Mouse (Mus musculus): ENCODE data around the gene Gm7951. TPM values are rescaled to one million over a fixed set of nuclear protein-coding genes. Genes with fewer than 3 reads are reported as not detected.

Gm7951 gene
- polyA plus RNA-seq (2012; fragmentation: generic; extraction: Trizol) = not detected

GRCm38 (mm10) chr14:42117269-42117668, at the start of gene Gm7951:
Gene Gm7951 (minus strand): TSS chr14:42117369.

GRCm38 (mm10) chr14:42162522-42162921, 45.4 kb upstream of the Gm7951 start, which contains the start of gene Gm17027:
Gene Gm17027 (minus strand): TSS chr14:42162622.

Other genes starting within 250 kb of the Gm7951 start
- not detected for gene Gm7980, start 210.1 kb downstream of the Gm7951 start, polyA plus RNA-seq (2012; fragmentation: generic; extraction: Trizol)
- not detected for gene 1700049E17Rik1, start 192.4 kb downstream of the Gm7951 start, polyA plus RNA-seq (2012; fragmentation: generic; extraction: Trizol)
- not detected for gene 1700024B05Rik, start 173.4 kb downstream of the Gm7951 start, polyA plus RNA-seq (2012; fragmentation: generic; extraction: Trizol)
- not detected for gene Gm6401, start 149.4 kb downstream of the Gm7951 start, polyA plus RNA-seq (2012; fragmentation: generic; extraction: Trizol)
- gene Gm3543, start 134.0 kb downstream of the Gm7951 start, polyA plus RNA-seq (2012; fragmentation: generic; extraction: Trizol) = not detected
- not detected for gene Gm17027, start 45.3 kb upstream of the Gm7951 start, polyA plus RNA-seq (2012; fragmentation: generic; extraction: Trizol)
- gene Gm3573, start 73.4 kb upstream of the Gm7951 start, polyA plus RNA-seq (2012; fragmentation: generic; extraction: Trizol) = not detected
- not detected for gene Gm17026, start 142.7 kb upstream of the Gm7951 start, polyA plus RNA-seq (2012; fragmentation: generic; extraction: Trizol)
- not detected for gene Gm9611, start 180.0 kb upstream of the Gm7951 start, polyA plus RNA-seq (2012; fragmentation: generic; extraction: Trizol)
- not detected for gene Gm7995, start 192.8 kb upstream of the Gm7951 start, polyA plus RNA-seq (2012; fragmentation: generic; extraction: Trizol)